Mouse (Mus musculus): ENCODE measurements around the gene Stoml1. TPM values are rescaled to one million over a fixed set of nuclear protein-coding genes. Genes with fewer than 3 reads are reported as not detected.
A peak's percentile ranks its signal among the peaks of the same experiment; 100 is the strongest.

Stoml1 gene
- polyA plus RNA-seq, 2 experiments = 2.5 to 4.1 TPM

DNA sequence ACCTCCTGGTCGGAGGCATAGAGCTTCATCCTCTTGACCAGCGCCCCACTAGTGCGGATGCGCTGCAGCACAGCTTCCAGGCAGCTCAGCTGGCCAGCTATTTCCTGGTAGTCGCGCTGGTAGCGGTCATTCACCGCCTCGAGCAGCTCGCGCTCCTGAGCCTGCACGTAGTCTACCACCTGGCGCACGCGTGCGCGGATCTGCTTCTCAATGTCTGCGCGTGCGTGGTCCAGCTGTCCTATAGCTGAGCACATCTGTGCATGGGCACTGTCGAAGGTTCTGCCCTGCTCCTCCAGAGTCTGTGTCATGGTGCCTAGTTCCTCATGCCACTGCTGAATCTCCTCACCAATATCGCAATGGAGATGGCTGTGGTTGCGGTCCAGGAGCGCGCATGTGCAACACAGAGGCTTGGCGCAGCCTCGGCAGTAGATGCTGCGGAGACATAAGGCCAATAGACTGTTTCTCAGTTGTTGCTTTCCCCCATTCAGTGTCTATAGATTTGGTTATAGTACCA lies 18.4 kb upstream of the Stoml1 start:
- Histone ChIP-seq H3K4me1 (replicated peaks; ENCODE audit: control insufficient read depth in 2 of 2, insufficient read depth in 2 of 2, low read length in 1 of 2) (no peaks in the 10 kb centered on the region; a peak in 1 of 4 replicates), H3K9ac (replicated peaks) (no peak overlapping the region), H3K9me3 (ENCODE audit: control insufficient read depth, low read length) (no peaks in the 10 kb centered on the region), H3K27ac (no peak overlapping the region), H3K27me3 (ENCODE audit: control insufficient read depth, insufficient read depth, low read length) (no peaks in the 10 kb centered on the region), H3K4me2 (ENCODE audit: low read depth) (no peak overlapping the region), H3K4me3 (ENCODE audit: insufficient read depth in 1 of 2, low read depth in 2 of 2, low read length in 2 of 2) (no peak overlapping the region), H3K36me3 (replicated peaks; ENCODE audit: control insufficient read depth, insufficient read depth, low read depth) (peaks cover 66% of the 10 kb centered on the region)
- 93% methylated on average over 28 of the region's 28 CpGs for WGBS (ENCODE audit: insufficient replicate concordance)
- ATAC-seq (ENCODE audit: insufficient read depth) = no peak
- DNase-seq (ENCODE audit: low read depth in 3 of 3, low spot score in 3 of 3) = no peak
- TF ChIP-seq CTCF (IDR thresholded peaks at IDR 0.05; ENCODE audit: low read depth) (no peak), EP300 (IDR thresholded peaks at IDR 0.05; ENCODE audit: low read depth) (no peak)

DNA sequence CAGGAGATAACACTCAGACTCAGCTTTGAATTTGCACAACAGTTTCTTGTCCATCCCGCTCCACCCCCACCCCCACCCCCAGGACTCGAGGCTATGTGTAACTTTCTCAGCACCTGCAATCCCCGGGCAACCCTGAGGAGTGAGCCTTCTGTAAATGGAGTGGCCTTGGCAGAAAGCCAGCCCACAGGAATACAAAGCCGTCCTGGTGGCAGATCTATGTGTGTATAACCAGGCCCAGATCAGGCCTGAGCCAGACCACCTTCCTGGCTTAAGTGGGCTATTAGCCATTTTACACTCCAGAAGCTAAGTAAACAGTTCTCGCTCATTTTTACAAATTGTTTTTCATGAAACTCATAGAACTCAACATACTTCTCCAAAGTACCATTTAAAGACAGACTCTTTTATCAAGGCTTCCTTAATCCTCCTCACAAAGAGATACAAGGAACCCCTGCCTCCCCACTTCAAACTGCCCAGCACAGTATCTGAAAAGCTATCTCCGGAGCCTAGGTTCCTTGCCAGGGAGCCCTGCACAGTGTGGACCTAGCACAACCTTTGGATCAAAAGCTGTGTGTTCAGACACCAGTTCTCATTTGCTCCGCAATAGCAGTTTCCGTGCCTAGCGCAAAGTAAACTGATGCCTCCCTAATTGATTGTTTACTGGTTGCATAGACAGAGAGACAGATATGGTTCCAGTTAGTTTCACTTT lies 11.0 kb upstream of the Stoml1 start:
- Histone ChIP-seq H3K27me3 (ENCODE audit: control insufficient read depth, insufficient read depth, low read length) (no peaks in the 10 kb centered on the region), H3K4me3 (ENCODE audit: insufficient read depth in 1 of 2, low read depth in 2 of 2, low read length in 2 of 2) (no peak overlapping the region), H3K36me3 (replicated peaks; ENCODE audit: control insufficient read depth, insufficient read depth, low read depth) (peaks cover 45% of the 10 kb centered on the region), H3K27ac (no peak overlapping the region), H3K9ac (replicated peaks) (no peak overlapping the region), H3K9me3 (ENCODE audit: control insufficient read depth, low read length) (no peaks in the 10 kb centered on the region), H3K4me2 (ENCODE audit: low read depth) (no peak overlapping the region), H3K4me1 (replicated peaks; ENCODE audit: control insufficient read depth in 2 of 2, insufficient read depth in 2 of 2, low read length in 1 of 2) (peaks cover 28 to 29% of the 10 kb centered on the region in 2 experiments)
- ATAC-seq (ENCODE audit: insufficient read depth) (no peak), DNase-seq (ENCODE audit: low read depth in 3 of 3, low spot score in 3 of 3) (no peak)
- TF ChIP-seq EP300 (IDR thresholded peaks at IDR 0.05; ENCODE audit: low read depth) = no peak
- TF ChIP-seq CTCF (IDR thresholded peaks at IDR 0.05; ENCODE audit: low read depth) = no peak
- 68% methylated on average over 9 of the region's 9 CpGs for WGBS (ENCODE audit: insufficient replicate concordance)

DNA sequence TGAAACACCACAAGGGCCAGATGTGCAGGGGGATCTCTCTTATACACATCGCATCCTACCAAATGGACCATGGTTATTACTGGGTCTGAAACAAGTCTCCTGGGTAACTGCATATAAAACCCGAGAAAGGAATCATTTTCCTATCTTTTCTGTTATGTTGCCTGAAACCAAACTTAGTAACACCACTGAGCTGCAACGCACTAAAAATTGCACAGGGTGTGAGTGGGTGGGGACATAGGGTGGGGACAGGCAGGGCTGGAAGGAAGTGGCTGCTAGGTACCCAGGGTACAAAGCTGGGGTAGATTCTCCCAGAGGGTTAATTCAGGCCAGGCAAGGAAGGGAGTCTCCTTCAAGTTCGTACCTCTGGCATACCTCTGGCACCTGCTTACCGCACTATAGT lies 10.3 kb upstream of the Stoml1 start:
- peaks cover 41% of the 10 kb centered on the region for H3K36me3 ChIP-seq (replicated peaks; ENCODE audit: control insufficient read depth, insufficient read depth, low read depth)
- H3K4me3 ChIP-seq (ENCODE audit: insufficient read depth in 1 of 2, low read depth in 2 of 2, low read length in 2 of 2) = no peak overlapping the region
- ATAC-seq (ENCODE audit: insufficient read depth) (no peak), DNase-seq (ENCODE audit: low read depth in 3 of 3, low spot score in 3 of 3) (no peak)
- peaks cover 29 to 30% of the 10 kb centered on the region in 2 experiments for H3K4me1 ChIP-seq (replicated peaks; ENCODE audit: control insufficient read depth in 2 of 2, insufficient read depth in 2 of 2, low read length in 1 of 2)
- TF ChIP-seq CTCF (IDR thresholded peaks at IDR 0.05; ENCODE audit: low read depth) (no peak), EP300 (IDR thresholded peaks at IDR 0.05; ENCODE audit: low read depth) (no peak)
- H3K4me2 ChIP-seq (ENCODE audit: low read depth) = peak overlapping the region; percentile 25; the same call in 1 of the 2 replicates
- H3K27me3 ChIP-seq (ENCODE audit: control insufficient read depth, insufficient read depth, low read length) = no peaks in the 10 kb centered on the region
- 0 out of 2 replicates have a peak overlapping the region, but pooled peaks have one; percentile 9 for H3K9ac ChIP-seq (replicated peaks)
- 58% methylated on average over 5 of the region's 5 CpGs for WGBS (ENCODE audit: insufficient replicate concordance)
- no peak overlapping the region for H3K27ac ChIP-seq
- H3K9me3 ChIP-seq (ENCODE audit: control insufficient read depth, low read length) = no peaks in the 10 kb centered on the region

DNA sequence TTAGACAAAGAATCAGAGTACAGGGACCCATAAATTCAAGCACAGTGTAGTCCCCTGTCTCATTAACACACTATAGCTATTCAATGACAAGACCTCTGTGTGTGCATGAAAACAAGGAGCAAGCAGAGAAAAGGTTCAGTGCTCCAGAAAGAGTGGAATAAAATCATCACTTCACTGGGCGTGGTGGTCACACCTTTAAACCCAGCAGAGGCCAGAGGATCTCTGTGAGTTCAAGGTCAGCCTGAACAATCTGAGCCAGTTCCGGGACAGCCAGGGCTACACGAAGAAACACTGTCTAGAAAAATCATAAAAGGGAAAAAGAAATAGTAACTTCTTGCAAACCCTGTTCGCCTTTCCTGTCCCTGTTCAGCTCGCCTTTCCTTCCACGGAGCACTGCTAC lies 9.3 kb upstream of the Stoml1 start:
- WGBS (ENCODE audit: insufficient replicate concordance) = 86% methylated on average over 6 of the region's 6 CpGs
- ATAC-seq (ENCODE audit: insufficient read depth) (no peak), DNase-seq (ENCODE audit: low read depth in 3 of 3, low spot score in 3 of 3) (no peak)
- peak overlapping the region; percentile 5; the same call in 1 of the 2 replicates for H3K27ac ChIP-seq
- TF ChIP-seq CTCF (IDR thresholded peaks at IDR 0.05; ENCODE audit: low read depth) (no peak), EP300 (IDR thresholded peaks at IDR 0.05; ENCODE audit: low read depth) (no peak)
- H3K4me2 ChIP-seq (ENCODE audit: low read depth) = peak overlapping the region; percentile 74
- peaks cover 32 to 33% of the 10 kb centered on the region in 2 experiments for H3K4me1 ChIP-seq (replicated peaks; ENCODE audit: control insufficient read depth in 2 of 2, insufficient read depth in 2 of 2, low read length in 1 of 2)
- no peaks in the 10 kb centered on the region for H3K9me3 ChIP-seq (ENCODE audit: control insufficient read depth, low read length)
- no peak overlapping the region for H3K4me3 ChIP-seq (ENCODE audit: insufficient read depth in 1 of 2, low read depth in 2 of 2, low read length in 2 of 2)
- no peak overlapping the region; the same call in 1 of the 2 replicates for H3K9ac ChIP-seq (replicated peaks)
- H3K36me3 ChIP-seq (replicated peaks; ENCODE audit: control insufficient read depth, insufficient read depth, low read depth) = peaks cover 40% of the 10 kb centered on the region
- H3K27me3 ChIP-seq (ENCODE audit: control insufficient read depth, insufficient read depth, low read length) = no peaks in the 10 kb centered on the region

DNA sequence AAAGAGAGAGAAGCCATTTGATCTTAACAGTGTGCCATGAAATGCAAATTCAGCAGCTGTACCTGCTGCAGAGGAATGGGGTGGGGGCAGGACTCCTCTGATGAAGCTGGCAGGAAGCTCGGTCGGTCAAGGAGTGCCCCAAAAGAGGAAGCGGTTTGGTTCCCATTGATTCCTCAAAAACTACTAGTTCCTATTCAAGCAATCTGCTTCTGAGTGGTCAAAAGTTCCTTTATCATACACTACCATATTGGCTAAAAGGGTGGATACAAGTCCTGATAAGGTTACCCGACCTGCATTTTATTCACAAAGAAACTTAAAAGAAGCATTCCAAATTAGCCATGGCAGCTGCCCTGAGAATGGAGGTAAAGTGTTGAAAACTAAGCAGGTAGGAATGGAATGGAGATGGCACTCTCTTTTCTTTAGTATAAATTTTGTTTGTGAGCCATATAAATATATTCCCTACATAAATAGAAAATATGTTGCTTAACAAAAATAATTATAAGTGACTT lies 6.8 kb upstream of the Stoml1 start:
- WGBS (ENCODE audit: insufficient replicate concordance) = 6% methylated on average over 4 of the region's 4 CpGs
- ATAC-seq (ENCODE audit: insufficient read depth) = peak; percentile 47
- Histone ChIP-seq H3K27ac (peak overlapping the region; percentile 92), H3K9me3 (ENCODE audit: control insufficient read depth, low read length) (no peaks in the 10 kb centered on the region), H3K27me3 (ENCODE audit: control insufficient read depth, insufficient read depth, low read length) (no peaks in the 10 kb centered on the region), H3K4me3 (ENCODE audit: insufficient read depth in 1 of 2, low read depth in 2 of 2, low read length in 2 of 2) (peak overlapping the region; percentile 87 to 95), H3K4me2 (ENCODE audit: low read depth) (peak overlapping the region; percentile 73), H3K9ac (replicated peaks) (peak overlapping the region; percentile 81), H3K4me1 (replicated peaks; ENCODE audit: control insufficient read depth in 2 of 2, insufficient read depth in 2 of 2, low read length in 1 of 2) (peaks cover 41 to 42% of the 10 kb centered on the region in 2 experiments), H3K36me3 (replicated peaks; ENCODE audit: control insufficient read depth, insufficient read depth, low read depth) (peaks cover 32% of the 10 kb centered on the region)
- peak; percentile 71 to 79 (median 78) for DNase-seq (ENCODE audit: low read depth in 3 of 3, low spot score in 3 of 3)
- TF ChIP-seq EP300 (IDR thresholded peaks at IDR 0.05; ENCODE audit: low read depth) = peak; percentile 86
- no peak for TF ChIP-seq CTCF (IDR thresholded peaks at IDR 0.05; ENCODE audit: low read depth)

Measured in liver, embryonic 14.5 days (tissue).